Mouse (Mus musculus) thymus, adult 18-20 months (tissue): ENCODE data around the gene Tmem270.

Source experiments
- DNase-seq, 2 experiments: peaks; one replicate each; pipeline ENCODE4 v3.0.0; 2022; ENCODE audit warnings: mixed read lengths in 2 of 2

Gene Tmem270

GRCm38 (mm10) chr5:134926726-134927125, 20.2 kb upstream of the Tmem270 start:
- no peak for DNase-seq

GRCm38 (mm10) chr5:134923141-134923540, 16.6 kb upstream of the Tmem270 start:
- DNase-seq = no peak

DNA sequence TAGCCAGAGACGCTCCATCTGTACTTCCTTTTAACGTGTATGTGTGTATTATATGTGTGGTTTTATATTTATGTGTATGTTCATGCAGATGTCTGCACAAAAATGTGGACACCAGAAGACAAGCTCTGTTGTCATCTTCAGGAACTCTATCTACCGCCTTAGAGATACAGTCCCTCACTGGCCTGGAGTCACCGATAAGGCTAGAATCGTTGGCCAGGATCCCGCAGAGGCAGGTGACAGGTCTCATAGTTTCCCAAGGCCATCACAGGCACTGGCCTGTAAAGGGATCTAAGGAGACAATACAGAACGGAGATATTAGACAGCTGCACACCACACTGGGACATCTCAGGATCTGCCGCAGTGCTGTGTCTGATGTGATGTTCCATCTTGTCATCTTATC, 14.6 kb upstream of the Tmem270 start:
- DNase-seq = no peak

GRCm38 (mm10) chr5:134920106-134920687, 13.7 kb upstream of the Tmem270 start:
- no peak for DNase-seq

DNA sequence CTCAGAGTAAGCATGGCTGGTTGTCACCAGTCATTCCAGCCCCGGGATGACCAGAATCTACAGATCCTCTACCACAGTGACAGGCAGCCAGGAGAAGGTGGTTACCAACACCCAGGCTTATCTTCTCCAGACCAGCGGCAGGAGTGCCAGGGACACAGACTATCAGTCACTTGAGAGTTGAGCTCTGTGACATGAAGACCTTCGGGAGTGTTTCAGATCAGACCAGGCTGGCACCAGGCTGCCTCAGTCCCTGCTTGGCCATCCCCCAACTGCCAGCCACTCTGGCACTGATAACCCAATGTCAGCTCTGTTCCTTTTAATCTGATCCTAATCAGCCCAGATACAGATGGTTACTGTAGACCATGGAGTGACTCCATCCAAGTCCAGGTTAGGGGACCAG, 12.6 kb upstream of the Tmem270 start:
- DNase-seq = no peak

- peak in 1 of 2 experiments; percentile 48 for DNase-seq
These were observed 11.7 kb upstream of the Tmem270 start for GRCm38 (mm10) chr5:134918071-134918832.

GRCm38 (mm10) chr5:134915311-134915710, 8.8 kb upstream of the Tmem270 start, which contains the start of gene Cldn13:
Gene Cldn13, minus strand, starts transcription at chr5:134915526.
- no peak for DNase-seq

- no peak for DNase-seq
These were observed 8.0 kb upstream of the Tmem270 start for GRCm38 (mm10) chr5:134914510-134914909.

- DNase-seq = no peak
These were observed 7.2 kb upstream of the Tmem270 start for GRCm38 (mm10) chr5:134913753-134914152.

- no peak for DNase-seq
These were observed 6.8 kb upstream of the Tmem270 start for GRCm38 (mm10) chr5:134913352-134913751.

- DNase-seq = no peak
These were observed 5.4 kb upstream of the Tmem270 start for GRCm38 (mm10) chr5:134911901-134912300.

DNA sequence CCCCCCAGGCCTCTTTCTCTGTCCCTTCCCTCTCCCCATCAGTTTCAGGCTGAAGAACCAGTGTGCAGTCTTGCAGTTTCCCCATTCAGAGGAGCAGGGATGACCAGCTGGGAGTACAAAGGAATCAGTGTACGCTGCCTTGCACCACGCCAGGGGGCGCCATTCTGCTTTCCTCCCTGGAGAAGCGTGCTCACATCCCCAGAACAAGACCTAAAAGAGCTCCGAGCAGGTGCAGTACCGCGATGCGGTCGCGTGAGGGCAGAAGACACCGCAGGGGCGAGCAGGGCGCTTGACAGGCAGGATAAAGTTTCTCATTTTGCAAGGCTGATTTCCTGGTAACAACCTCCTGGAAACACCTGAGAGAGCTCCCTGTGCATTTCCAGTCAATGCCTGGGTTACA, 602 bp upstream of the Tmem270 start:
- DNase-seq = peak; percentile 82 to 84

DNA sequence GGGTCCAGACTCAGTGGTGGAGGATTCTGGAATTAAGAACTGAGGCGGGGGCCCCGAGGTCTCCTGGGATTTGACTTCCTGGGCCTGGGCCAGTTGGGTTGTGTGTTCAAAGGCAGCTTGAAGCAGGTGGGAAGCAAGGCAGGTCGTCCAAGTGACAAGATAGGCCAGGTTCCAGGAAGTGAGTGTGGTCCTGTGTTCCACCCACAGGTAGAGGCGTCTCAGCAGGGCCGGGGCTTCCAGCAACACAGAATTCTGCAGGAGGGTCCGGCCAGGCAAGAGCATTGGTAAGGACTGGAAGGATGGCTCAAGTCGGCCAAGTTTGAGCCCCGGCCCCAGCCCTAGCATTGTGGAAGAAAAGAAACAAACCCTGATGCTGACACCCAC, 4.9 kb downstream of the Tmem270 start:
- DNase-seq = no peak

GRCm38 (mm10) chr5:134901012-134901643, 5.4 kb downstream of the Tmem270 start:
- no peak for DNase-seq

- no peak for DNase-seq
These were observed 8.9 kb downstream of the Tmem270 start for GRCm38 (mm10) chr5:134897596-134897995.

DNA sequence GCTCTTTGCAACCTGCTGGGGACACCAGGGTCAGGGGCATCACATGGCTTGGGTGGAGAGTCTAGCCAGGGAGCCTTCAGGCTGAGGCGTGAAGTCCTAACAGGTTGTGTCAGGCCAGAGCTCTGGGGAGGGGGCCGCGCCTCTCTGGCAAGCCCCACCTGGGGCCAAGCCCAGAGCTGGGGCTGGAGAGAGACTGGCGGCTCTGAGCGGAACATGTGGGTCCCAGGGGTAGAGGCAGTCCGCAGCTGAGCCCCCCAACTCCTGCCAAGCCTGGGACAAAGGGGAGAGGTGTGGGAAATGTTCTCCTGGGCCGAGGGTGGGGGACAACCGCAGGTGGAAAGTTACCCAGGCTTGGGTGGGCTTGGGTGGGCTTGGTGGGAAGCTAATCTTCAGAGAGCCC, 9.6 kb downstream of the Tmem270 start:
- no peak for DNase-seq

- no peak for DNase-seq
These were observed 11.2 kb downstream of the Tmem270 start for GRCm38 (mm10) chr5:134895291-134895690.

DNA sequence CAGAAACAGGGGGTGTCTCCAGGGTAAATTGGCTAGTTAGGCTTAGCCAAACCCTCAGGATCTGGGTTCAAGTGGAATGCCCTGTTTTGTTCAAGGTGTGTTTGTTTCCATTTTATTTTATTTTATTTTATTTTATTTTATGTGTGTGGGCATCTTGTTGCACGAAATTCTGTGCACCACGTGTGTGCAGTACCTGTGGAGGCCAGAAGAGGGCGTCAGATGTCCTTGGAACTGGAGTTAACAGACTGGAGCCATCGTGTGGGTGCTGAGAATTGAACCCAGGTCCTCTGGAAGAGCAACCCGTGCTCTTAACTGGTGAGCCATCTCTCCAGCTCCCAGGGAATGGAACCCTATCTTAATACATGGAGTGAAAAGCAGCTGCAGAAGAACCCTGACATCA, 13.8 kb downstream of the Tmem270 start:
- DNase-seq = no peak

- no peak for DNase-seq
These were observed 15.0 kb downstream of the Tmem270 start for GRCm38 (mm10) chr5:134891552-134891951.

GRCm38 (mm10) chr5:134890601-134891054, 15.9 kb downstream of the Tmem270 start:
- no peak for DNase-seq

DNA sequence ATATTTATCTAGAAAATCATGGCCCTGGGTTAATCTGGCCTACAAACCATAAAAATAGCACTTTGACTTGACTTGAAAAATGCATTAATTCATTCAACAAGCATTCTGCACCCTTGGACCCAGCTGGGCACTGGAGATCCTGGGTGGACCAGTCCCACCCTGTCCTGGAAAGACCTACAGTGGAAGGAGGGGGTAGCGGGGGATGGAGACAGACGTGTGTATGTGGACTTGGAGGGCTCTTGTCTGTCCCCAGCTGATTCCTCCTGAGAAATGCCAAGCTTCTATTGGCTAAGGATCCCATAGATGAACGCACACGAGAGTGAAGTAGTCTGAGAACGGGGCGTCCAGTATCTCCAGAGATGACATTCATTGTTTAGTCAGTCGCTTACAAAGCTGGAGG, 18.0 kb downstream of the Tmem270 start:
- DNase-seq = no peak

GRCm38 (mm10) chr5:134887447-134888335, 18.8 kb downstream of the Tmem270 start:
- DNase-seq = no peak

- no peak for DNase-seq
These were observed 23.5 kb downstream of the Tmem270 start for GRCm38 (mm10) chr5:134883077-134883476.
